Comparison of ENCODE assay signal across 8 mouse cellular contexts in the genomic region with DNA sequence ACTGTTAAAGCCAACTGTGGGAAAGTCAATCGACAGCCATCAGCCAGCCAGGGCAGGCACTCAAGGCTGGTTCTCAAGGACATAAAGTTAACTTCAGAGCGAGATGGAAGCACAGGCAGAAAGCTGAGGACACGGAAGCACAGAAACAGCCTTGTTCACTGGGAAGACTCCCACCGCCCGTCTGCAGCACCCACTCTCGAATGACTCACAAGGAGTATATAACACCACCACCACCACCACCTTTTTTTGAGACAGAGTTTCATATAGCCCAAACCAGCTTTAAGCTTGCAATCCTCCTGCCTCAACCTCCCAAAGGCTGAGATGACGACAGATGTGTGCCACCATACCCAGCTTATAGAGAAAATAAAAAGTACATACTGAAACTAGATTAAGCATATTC.
"Had no signal": no experiment of that assay in that cellular context is flagged by ENCODE, and none has a peak within 500 bp of the region (broad histone marks: within the 10 kb centered on the region; RNA-seq: fewer than 3 reads in every experiment).

No protein-coding gene starts in this region.

- H3K27ac ChIP-seq: kidney, postnatal 0 days; limb, embryonic 13.5 days; liver, embryonic 14.5 days; midbrain, embryonic 12.5 days had no signal

- DNase-seq: kidney, adult 11 months; kidney, adult 9 months; kidney, postnatal 36 days; lung, adult 18-20 months had no signal

- H3K4me3 ChIP-seq: limb, embryonic 13.5 days; midbrain, embryonic 12.5 days had no signal
